Mouse (Mus musculus) limb, embryonic 14.5 days (tissue): ENCODE measurements at regions not wholly inside any gene's neighbourhood (a gene's known extent, or its start where the extent isn't known, plus 50 kb on each side); places are given as distances from the start of the nearest gene placed in this dataset.
"Not testable (repeated sequence)": the region's sequence is repeated elsewhere in the genome, so short reads cannot be mapped to it uniquely, and the experiment has no call there.

Source experiments
- ATAC-seq: fragments of 200-750 bp; cut with Nextera tagmentation; 2 replicates; pipeline ENCODE4 v1.8.0; 2017; ENCODE audit warnings: low read depth, moderate number of reproducible peaks, moderate TSS enrichment; ENCODE audit not compliant: low FRiP score
- DNase-seq: peaks from one replicate; pipeline ENCODE4 v3.0.0-alpha.2; 2015; ENCODE audit warnings: low spot score
- H3K27ac ChIP-seq: fragments of 300-500 bp; sonication (generic); replicated peaks from 2 replicates; pipeline ENCODE4 v1.5.1; 2014; ENCODE audit warnings: low read depth, mild to moderate bottlenecking, low read length, moderate library complexity, mixed read lengths
- H3K27me3 ChIP-seq: fragments of 300-500 bp; sonication (generic); 2 replicates; pipeline ENCODE4 v1.6.1; 2014; ENCODE audit warnings: low read length, mixed read lengths; ENCODE audit not compliant: control insufficient read depth, insufficient read depth
- H3K36me3 ChIP-seq: fragments of 300-500 bp; sonication (generic); 2 replicates; pipeline ENCODE4 v1.6.1; 2014; ENCODE audit warnings: mild to moderate bottlenecking, low read length, moderate library complexity, mixed read lengths; ENCODE audit not compliant: control insufficient read depth, insufficient read depth
- H3K4me1 ChIP-seq: fragments of 300-500 bp; sonication (generic); 2 replicates; pipeline ENCODE4 v1.6.1; 2014; ENCODE audit warnings: antibody characterized with exemption, low read length, mixed read lengths; ENCODE audit not compliant: control insufficient read depth, insufficient read depth
- H3K4me2 ChIP-seq: fragments of 300-500 bp; sonication (generic); replicated peaks from 2 replicates; pipeline ENCODE4 v1.6.1; 2014; ENCODE audit warnings: low read depth, mild to moderate bottlenecking, low read length, moderate library complexity; ENCODE audit not compliant: severe bottlenecking
- H3K4me3 ChIP-seq: fragments of 300-500 bp; sonication (generic); replicated peaks from 2 replicates; pipeline ENCODE4 v1.5.1; 2014; ENCODE audit warnings: low read length
- H3K9ac ChIP-seq: fragments of 300-500 bp; sonication (generic); 2 replicates; pipeline ENCODE4 v1.6.1; 2014; ENCODE audit warnings: mild to moderate bottlenecking, low read depth, low read length, moderate library complexity; ENCODE audit not compliant: severe bottlenecking
- H3K9me3 ChIP-seq: fragments of 300-500 bp; sonication (generic); 2 replicates; pipeline ENCODE4 v1.6.1; 2016; ENCODE audit warnings: low read length; ENCODE audit not compliant: control insufficient read depth
- POLR2A ChIP-seq: fragments of 200-500 bp; IDR thresholded peaks from 2 replicates; pipeline ENCODE4 v1.8.0; 2012; ENCODE audit warnings: inconsistent platforms, mild to moderate bottlenecking, moderate library complexity, borderline replicate concordance; ENCODE audit not compliant: insufficient read depth, insufficient read length; ENCODE audit errors: extremely low read depth
- WGBS: fragments of 180-500 bp; shearing (Covaris S2); extraction: QIAGEN DNeasy Blood & Tissue Kit; methylation state at CpG from one replicate; pipeline ENCODE4 v1.1.7; 2014; 5-methylcytosine and 5-hydroxymethylcytosine counted together

GRCm38 (mm10) chr6:47679946-47680345, 84.8 kb upstream of the Ezh2 start:
- H3K27ac ChIP-seq, H3K36me3 ChIP-seq, H3K4me1 ChIP-seq, H3K9me3 ChIP-seq, H3K9ac ChIP-seq, ATAC-seq, H3K27me3 ChIP-seq, H3K4me3 ChIP-seq, DNase-seq, H3K4me2 ChIP-seq: not testable (repeated sequence)
- WGBS, result 68% methylated on average over 2 of the region's 7 CpGs

- not testable (repeated sequence) for DNase-seq
Observed at GRCm38 (mm10) chr6:47672741-47673140, 77.6 kb upstream of the Ezh2 start.

DNA sequence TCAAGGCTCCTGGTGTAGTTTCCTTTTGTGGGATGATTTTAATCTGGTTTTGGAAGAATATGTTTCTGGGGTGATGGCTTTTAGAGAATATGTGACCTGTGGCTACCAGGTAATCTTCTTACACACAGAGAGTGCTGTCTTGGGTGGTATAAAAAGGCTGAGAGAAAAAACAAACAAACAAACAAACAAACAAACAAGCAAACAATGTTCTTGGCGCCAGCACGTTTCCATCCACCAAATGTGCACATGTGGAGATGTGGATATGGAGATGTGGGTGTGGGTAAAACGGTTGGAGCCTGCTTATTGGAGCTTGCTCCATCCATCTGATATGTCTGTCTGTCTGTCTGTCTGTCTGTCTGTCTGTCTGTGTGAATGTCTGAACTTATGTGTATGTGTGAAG, 57.7 kb upstream of the Ezh2 start:
- not testable (repeated sequence) for DNase-seq, H3K4me1 ChIP-seq, H3K36me3 ChIP-seq, H3K9me3 ChIP-seq, ATAC-seq, H3K9ac ChIP-seq, H3K4me2 ChIP-seq, H3K27me3 ChIP-seq, H3K27ac ChIP-seq, H3K4me3 ChIP-seq
- 63% methylated on average over 2 of the region's 3 CpGs for WGBS

More at GRCm38 (mm10) chr6:47672741-47673140, 77.6 kb upstream of the Ezh2 start:
- 0% methylated on average over 3 of the region's 33 CpGs for WGBS
- not testable (repeated sequence) for H3K27ac ChIP-seq, H3K9me3 ChIP-seq, H3K27me3 ChIP-seq, H3K4me1 ChIP-seq, H3K9ac ChIP-seq, H3K36me3 ChIP-seq, ATAC-seq
- Histone ChIP-seq H3K4me3 (peak overlapping the region; percentile 27), H3K4me2 (peak overlapping the region; percentile 36)

DNA sequence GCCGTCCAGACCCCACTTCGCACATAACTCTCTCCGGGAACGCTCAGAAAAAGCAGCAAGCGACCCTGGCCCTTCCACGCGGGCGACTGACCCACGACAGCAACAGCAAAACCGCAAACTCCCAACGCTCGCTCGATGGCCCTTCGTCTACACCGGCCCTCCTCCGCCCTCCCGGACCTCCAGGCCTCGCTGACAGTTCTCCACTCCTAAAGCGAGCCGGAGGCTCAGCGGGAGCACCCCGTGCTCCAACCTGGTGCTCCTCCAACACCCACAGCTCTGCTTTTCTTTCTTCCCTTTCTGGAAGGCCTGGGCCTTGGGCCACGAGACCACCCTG, 56.2 kb upstream of the Ezh2 start:
- 0 out of 2 replicates have a peak, but pooled peaks have one; percentile 1 for TF ChIP-seq POLR2A
- H3K9me3 ChIP-seq, H3K27me3 ChIP-seq, DNase-seq, H3K36me3 ChIP-seq, H3K27ac ChIP-seq, H3K4me1 ChIP-seq: not testable (repeated sequence)
- Histone ChIP-seq H3K4me3 (peak overlapping the region; percentile 71), H3K9ac (peak overlapping the region; percentile 70), H3K4me2 (peak overlapping the region; percentile 68)
- peak; percentile 42 for ATAC-seq
- 2% methylated on average over 22 of the region's 23 CpGs for WGBS

- TF ChIP-seq POLR2A, result 0 out of 2 replicates have a peak, but pooled peaks have one; percentile 42
- peak overlapping the region; percentile 71 for H3K4me3 ChIP-seq
- H3K4me2 ChIP-seq, result peak overlapping the region; percentile 68
- no peaks in the 10 kb centered on the region for H3K9me3 ChIP-seq
- peak overlapping the region; percentile 70 for H3K9ac ChIP-seq
- ATAC-seq (peak; percentile 96), DNase-seq (peak; percentile 82)
- H3K36me3 ChIP-seq, result no peaks in the 10 kb centered on the region
- H3K4me1 ChIP-seq, result no peaks in the 10 kb centered on the region
- 4% methylated on average over 43 of the region's 46 CpGs for WGBS
- peak overlapping the region; percentile 38 for H3K27ac ChIP-seq
- H3K27me3 ChIP-seq, result no peaks in the 10 kb centered on the region
Observed at GRCm38 (mm10) chr6:47650463-47651384, 55.6 kb upstream of the Ezh2 start.
